Mouse (Mus musculus): ENCODE data around the gene Plekhn1. TPM values are rescaled to one million over a fixed set of nuclear protein-coding genes. Genes with fewer than 3 reads are reported as not detected.
A peak's percentile ranks its signal among the peaks of the same experiment; 100 is the strongest.

The Plekhn1 gene
- total and polyA plus RNA-seq, 3 experiments = 8.9 to 19.4 (median 13.4) TPM

DNA sequence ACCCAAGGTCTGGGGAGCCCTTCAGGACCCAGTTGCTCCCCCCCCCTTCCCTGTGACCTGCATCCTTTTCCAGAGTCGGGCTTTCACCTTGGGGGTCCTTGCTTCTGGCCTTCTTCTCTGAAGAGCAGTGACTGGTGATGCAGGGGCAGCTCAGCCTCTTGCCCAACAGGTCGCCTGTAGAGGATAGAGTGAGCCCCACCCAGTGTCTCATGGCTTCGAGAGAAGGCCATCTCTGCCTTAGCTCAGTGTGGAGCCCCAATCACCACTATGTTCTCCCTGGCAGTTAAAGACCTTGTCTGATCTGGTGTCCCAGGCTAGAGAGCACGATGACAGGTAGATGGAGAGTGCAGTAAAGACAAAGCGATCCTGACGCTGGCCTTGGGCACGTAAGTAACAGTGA, 17.5 kb upstream of the Plekhn1 start:
- H3K9me3 ChIP-seq (replicated peaks) = peaks cover 11% of the 10 kb centered on the region
- ATAC-seq (ENCODE audit: extremely low read depth, insufficient number of reproducible peaks, low FRiP score, poor library complexity, severe bottlenecking) (no peak), DNase-seq (ENCODE audit: low spot score) (no peak)
- TF ChIP-seq POLR2AphosphoS5 (IDR thresholded peaks at IDR 0.05; ENCODE audit: insufficient replicate concordance, low read depth, low read length) = no peak
- TF ChIP-seq GATA2 (IDR thresholded peaks at IDR 0.05; ENCODE audit: borderline replicate concordance, low read depth, low read length) = no peak
- TF ChIP-seq GATA1 (IDR thresholded peaks at IDR 0.05; ENCODE audit: borderline replicate concordance, low read length) = no peak
- no peak for TF ChIP-seq CTCF (IDR thresholded peaks at IDR 0.05; ENCODE audit: low read depth, low read length)
- no peak for TF ChIP-seq TAL1 (conservative IDR thresholded peaks at IDR 0.05; ENCODE audit: low read depth, low read length)
- H3K4me3 ChIP-seq (ENCODE audit: low read depth, low read length) = no peak overlapping the region; the same call in 1 of the 2 replicates
- peaks cover 38% of the 10 kb centered on the region for H3K4me1 ChIP-seq (ENCODE audit: insufficient read depth, low read depth, low read length)
- H3K36me3 ChIP-seq (replicated peaks) = peaks cover 41% of the 10 kb centered on the region
- no peaks in the 10 kb centered on the region for H3K27me3 ChIP-seq (ENCODE audit: insufficient read depth, low read length)

DNA sequence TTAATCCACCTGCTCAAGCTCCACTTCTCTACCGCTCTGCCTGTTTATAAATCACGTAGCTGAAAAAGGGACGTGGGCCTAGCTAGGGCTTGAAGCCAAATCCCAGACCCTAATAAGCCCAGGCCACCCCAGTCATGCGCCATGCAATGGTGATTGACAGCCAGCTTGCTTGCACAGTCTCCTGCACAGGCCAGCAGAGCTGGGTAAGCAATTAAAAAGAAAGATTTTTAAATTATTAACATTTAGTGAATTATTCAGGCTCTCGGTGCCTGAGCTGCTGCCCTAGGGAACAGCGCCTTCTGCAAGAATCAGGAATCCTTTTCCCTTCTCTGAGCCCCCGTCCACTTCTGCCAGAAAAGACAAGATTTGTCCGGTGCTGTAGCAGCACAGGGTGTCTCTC, 16.4 kb upstream of the Plekhn1 start:
- DNase-seq (ENCODE audit: low spot score) (no peak), ATAC-seq (ENCODE audit: extremely low read depth, insufficient number of reproducible peaks, low FRiP score, poor library complexity, severe bottlenecking) (no peak)
- no peaks in the 10 kb centered on the region for H3K27me3 ChIP-seq (ENCODE audit: insufficient read depth, low read length)
- H3K4me1 ChIP-seq (ENCODE audit: insufficient read depth, low read depth, low read length) = peaks cover 41% of the 10 kb centered on the region
- H3K9me3 ChIP-seq (replicated peaks) = peaks cover 11% of the 10 kb centered on the region
- H3K4me3 ChIP-seq (ENCODE audit: low read depth, low read length) = no peak overlapping the region
- TF ChIP-seq GATA2 (IDR thresholded peaks at IDR 0.05; ENCODE audit: borderline replicate concordance, low read depth, low read length) = no peak
- peaks cover 51% of the 10 kb centered on the region for H3K36me3 ChIP-seq (replicated peaks)

DNA sequence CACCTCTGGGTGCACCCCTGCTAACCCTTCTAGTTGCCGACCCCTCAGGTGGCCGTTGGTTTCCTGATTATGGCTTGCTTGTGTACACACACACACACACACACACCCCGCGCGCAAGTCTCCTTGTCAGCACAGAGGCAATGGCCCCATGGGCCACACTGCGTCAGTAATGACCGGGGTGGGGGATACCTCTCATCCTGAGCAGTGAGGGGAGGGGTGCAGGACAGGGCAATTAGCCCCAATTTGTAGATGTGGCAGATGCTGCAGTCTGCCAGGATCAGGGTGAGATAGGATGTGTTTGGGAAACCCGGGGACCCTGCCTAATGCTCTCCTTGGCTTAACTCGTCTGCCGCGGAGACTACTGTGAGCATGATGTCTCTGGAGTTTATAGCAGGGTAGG, 14.9 kb upstream of the Plekhn1 start:
- peaks cover 4% of the 10 kb centered on the region for H3K9me3 ChIP-seq (replicated peaks)
- DNase-seq (ENCODE audit: low spot score) (no peak), ATAC-seq (ENCODE audit: extremely low read depth, insufficient number of reproducible peaks, low FRiP score, poor library complexity, severe bottlenecking) (no peak)
- H3K27me3 ChIP-seq (ENCODE audit: insufficient read depth, low read length) = no peaks in the 10 kb centered on the region
- H3K4me1 ChIP-seq (ENCODE audit: insufficient read depth, low read depth, low read length) = peaks cover 50% of the 10 kb centered on the region
- TF ChIP-seq POLR2AphosphoS5 (IDR thresholded peaks at IDR 0.05; ENCODE audit: insufficient replicate concordance, low read depth, low read length) (no peak), TAL1 (conservative IDR thresholded peaks at IDR 0.05; ENCODE audit: low read depth, low read length) (no peak), CTCF (IDR thresholded peaks at IDR 0.05; ENCODE audit: low read depth, low read length) (no peak), GATA2 (IDR thresholded peaks at IDR 0.05; ENCODE audit: borderline replicate concordance, low read depth, low read length) (no peak), GATA1 (IDR thresholded peaks at IDR 0.05; ENCODE audit: borderline replicate concordance, low read length) (no peak)
- peaks cover 66% of the 10 kb centered on the region for H3K36me3 ChIP-seq (replicated peaks)
- H3K4me3 ChIP-seq (ENCODE audit: low read depth, low read length) = no peak overlapping the region

DNA sequence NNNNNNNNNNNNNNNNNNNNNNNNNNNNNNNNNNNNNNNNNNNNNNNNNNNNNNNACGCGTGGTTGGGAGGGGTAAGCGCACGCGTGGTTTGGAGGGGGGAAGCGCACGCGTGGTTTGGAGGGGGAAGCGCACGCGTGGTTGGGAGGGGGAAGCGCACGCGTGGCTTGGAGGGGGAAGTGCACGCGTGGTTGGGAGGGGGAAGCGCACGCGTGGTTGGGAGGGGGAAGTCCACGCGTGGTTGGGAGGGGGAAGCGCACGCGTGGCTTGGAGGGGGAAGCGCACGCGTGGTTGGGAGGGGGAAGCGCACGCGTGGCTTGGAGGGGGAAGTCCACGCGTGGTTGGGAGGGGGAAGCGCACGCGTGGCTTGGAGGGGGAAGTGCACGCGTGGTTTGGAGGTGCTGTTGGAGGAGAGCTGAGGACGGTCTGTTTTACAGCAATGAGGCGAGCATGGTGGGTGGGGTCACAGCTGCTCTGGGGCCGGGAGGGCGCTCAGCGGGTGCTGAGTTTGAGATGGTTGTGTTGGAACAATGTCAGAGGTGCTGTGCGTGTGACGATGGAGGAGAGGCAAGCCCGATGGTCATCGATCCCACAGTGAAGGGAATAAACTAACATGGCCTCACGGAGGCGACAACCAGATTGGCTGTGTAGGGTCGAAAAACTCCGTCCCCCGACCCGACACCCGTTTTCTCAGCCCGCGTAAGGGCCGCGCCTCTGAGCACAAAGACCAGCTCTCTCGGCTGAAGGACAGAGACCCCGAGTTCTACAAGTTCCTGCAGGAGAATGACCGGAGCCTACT, 2.2 kb upstream of the Plekhn1 start:
- TF ChIP-seq CTCF (IDR thresholded peaks at IDR 0.05; ENCODE audit: low read depth, low read length) = no peak
- no peak for TF ChIP-seq GATA2 (IDR thresholded peaks at IDR 0.05; ENCODE audit: borderline replicate concordance, low read depth, low read length)
- TF ChIP-seq TAL1 (conservative IDR thresholded peaks at IDR 0.05; ENCODE audit: low read depth, low read length) = no peak
- TF ChIP-seq POLR2AphosphoS5 (IDR thresholded peaks at IDR 0.05; ENCODE audit: insufficient replicate concordance, low read depth, low read length) = no peak
- no peak for TF ChIP-seq GATA1 (IDR thresholded peaks at IDR 0.05; ENCODE audit: borderline replicate concordance, low read length)
- DNase-seq (ENCODE audit: low spot score) = peak; percentile 28
- H3K36me3 ChIP-seq (replicated peaks) = peaks cover 69% of the 10 kb centered on the region

GRCm38 (mm10) chr4:156235808-156236533, 1.3 kb upstream of the Plekhn1 start, which contains the start of gene Noc2l:
Noc2l (plus strand) TSS chr4:156236010.
- peaks cover 69% of the 10 kb centered on the region for H3K36me3 ChIP-seq (replicated peaks)
- H3K9me3 ChIP-seq (replicated peaks) = no peaks in the 10 kb centered on the region
- peaks cover 49% of the 10 kb centered on the region for H3K4me1 ChIP-seq (ENCODE audit: insufficient read depth, low read depth, low read length)
- DNase-seq (ENCODE audit: low spot score) = peak; percentile 94
- no peaks in the 10 kb centered on the region for H3K27me3 ChIP-seq (ENCODE audit: insufficient read depth, low read length)
- ATAC-seq (ENCODE audit: extremely low read depth, insufficient number of reproducible peaks, low FRiP score, poor library complexity, severe bottlenecking) = peak; percentile 52
- peak within 1 kb of the TSS; percentile 91 for H3K4me3 ChIP-seq (ENCODE audit: low read depth, low read length)
- no peak for TF ChIP-seq POLR2AphosphoS5 (IDR thresholded peaks at IDR 0.05; ENCODE audit: insufficient replicate concordance, low read depth, low read length)
- TF ChIP-seq TAL1 (conservative IDR thresholded peaks at IDR 0.05; ENCODE audit: low read depth, low read length) = no peak
- TF ChIP-seq CTCF (IDR thresholded peaks at IDR 0.05; ENCODE audit: low read depth, low read length) = no peak
- TF ChIP-seq GATA1 (IDR thresholded peaks at IDR 0.05; ENCODE audit: borderline replicate concordance, low read length) = no peak
- no peak for TF ChIP-seq GATA2 (IDR thresholded peaks at IDR 0.05; ENCODE audit: borderline replicate concordance, low read depth, low read length)

More for the DNA sequence above, 2.2 kb upstream of the Plekhn1 start:
- ATAC-seq (ENCODE audit: extremely low read depth, insufficient number of reproducible peaks, low FRiP score, poor library complexity, severe bottlenecking) = no peak
- H3K4me1 ChIP-seq (ENCODE audit: insufficient read depth, low read depth, low read length) = peaks cover 58% of the 10 kb centered on the region
- H3K9me3 ChIP-seq (replicated peaks) = no peaks in the 10 kb centered on the region
- H3K4me3 ChIP-seq (ENCODE audit: low read depth, low read length) = peak overlapping the region; percentile 76
- H3K27me3 ChIP-seq (ENCODE audit: insufficient read depth, low read length) = no peaks in the 10 kb centered on the region

DNA sequence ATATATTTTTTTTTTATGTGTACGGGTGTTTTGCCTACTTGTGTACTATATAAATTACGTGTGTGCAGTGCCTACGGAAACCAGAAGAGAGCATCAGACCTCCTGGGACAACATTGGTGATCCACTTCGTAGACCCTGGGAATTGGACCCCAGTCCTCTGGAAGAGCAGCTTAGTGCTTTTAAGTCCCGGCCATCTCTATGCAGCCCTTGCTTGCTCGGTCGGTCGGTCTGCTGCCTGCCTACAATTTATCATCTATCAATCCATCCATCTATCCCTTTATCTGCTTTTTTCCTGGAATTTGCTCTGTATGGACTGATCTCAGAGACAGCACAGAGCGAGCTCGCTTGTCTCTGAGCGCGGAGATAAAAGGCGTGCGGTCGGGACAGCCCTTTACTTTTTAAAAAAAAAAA, 708 bp upstream of the Plekhn1 start:
- Histone ChIP-seq H3K4me1 (ENCODE audit: insufficient read depth, low read depth, low read length) (peaks cover 43% of the 10 kb centered on the region), H3K36me3 (replicated peaks) (peaks cover 69% of the 10 kb centered on the region), H3K27me3 (ENCODE audit: insufficient read depth, low read length) (no peaks in the 10 kb centered on the region), H3K4me3 (ENCODE audit: low read depth, low read length) (peak overlapping the region; percentile 91), H3K9me3 (replicated peaks) (no peaks in the 10 kb centered on the region)
- ATAC-seq (ENCODE audit: extremely low read depth, insufficient number of reproducible peaks, low FRiP score, poor library complexity, severe bottlenecking) = peak; percentile 10; the same call in 1 of the 2 replicates
- DNase-seq (ENCODE audit: low spot score) = peak; percentile 51
- TF ChIP-seq GATA1 (IDR thresholded peaks at IDR 0.05; ENCODE audit: borderline replicate concordance, low read length) (no peak), POLR2AphosphoS5 (IDR thresholded peaks at IDR 0.05; ENCODE audit: insufficient replicate concordance, low read depth, low read length) (no peak), GATA2 (IDR thresholded peaks at IDR 0.05; ENCODE audit: borderline replicate concordance, low read depth, low read length) (no peak), CTCF (IDR thresholded peaks at IDR 0.05; ENCODE audit: low read depth, low read length) (no peak), TAL1 (conservative IDR thresholded peaks at IDR 0.05; ENCODE audit: low read depth, low read length) (no peak)

Data from G1E (cell line).